Mouse (Mus musculus) lung, postnatal 0 days (tissue): ENCODE measurements around the gene Hdac7.

Experiments used
- CTCF ChIP-seq: IDR thresholded peaks from 2 replicates; pipeline ENCODE4 v1.5.1; 2016; ENCODE audit warnings: antibody characterized with exemption, mild to moderate bottlenecking
- EP300 ChIP-seq: IDR thresholded peaks from 2 replicates; pipeline ENCODE4 v1.6.1; 2016; ENCODE audit warnings: antibody characterized with exemption, mild to moderate bottlenecking, control low read depth

DNA sequence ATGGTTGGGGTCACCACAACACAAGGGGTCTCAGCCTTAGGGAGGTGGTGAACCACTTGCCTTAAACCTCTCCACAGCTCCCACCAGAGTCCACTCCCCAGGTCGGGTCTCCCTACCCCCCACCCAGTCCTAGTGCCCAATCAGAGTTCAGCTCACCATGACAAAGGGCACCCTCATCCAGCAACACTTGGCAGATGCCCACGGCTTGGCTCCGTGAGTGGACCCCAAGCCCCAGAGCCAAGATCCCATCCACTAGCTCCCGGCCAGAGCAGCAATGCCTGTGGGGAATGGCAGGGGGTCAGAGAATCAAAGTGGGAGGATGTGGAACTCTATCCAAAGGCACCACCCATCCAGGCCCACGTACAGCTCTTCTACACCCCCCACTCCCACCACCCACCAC, 83.3 kb downstream of the Hdac7 start:
- TF ChIP-seq EP300, result no peak
- no peak for TF ChIP-seq CTCF
